Mouse (Mus musculus) left cerebral cortex, postnatal 4 days (tissue): Measurements from ENCODE around the gene Klhl33. TPM values are rescaled to one million over a fixed set of nuclear protein-coding genes. Genes with fewer than 3 reads are reported as not detected.
"Not testable (repeated sequence)": the region's sequence is repeated elsewhere in the genome, so short reads cannot be mapped to it uniquely, and the experiment has no call there.

Source experiments
- DNase-seq: peaks from one replicate; pipeline ENCODE4 v3.0.0-alpha.2; 2022
- intact Hi-C: fragments of 180-260 bp; cut with DNase I; formaldehyde crosslinking; loops from one replicate; pipeline ENCODE4 v1.15.1; 2025
- total RNA-seq, 2 experiments: library from RNA; stranded (reverse); gene quantifications; 2 replicates each; pipeline ENCODE4 v1.2.3; 2021

Gene Klhl33
- 1 to 10 TPM; 1.3 to 1.7 TPM for total RNA-seq

DNA sequence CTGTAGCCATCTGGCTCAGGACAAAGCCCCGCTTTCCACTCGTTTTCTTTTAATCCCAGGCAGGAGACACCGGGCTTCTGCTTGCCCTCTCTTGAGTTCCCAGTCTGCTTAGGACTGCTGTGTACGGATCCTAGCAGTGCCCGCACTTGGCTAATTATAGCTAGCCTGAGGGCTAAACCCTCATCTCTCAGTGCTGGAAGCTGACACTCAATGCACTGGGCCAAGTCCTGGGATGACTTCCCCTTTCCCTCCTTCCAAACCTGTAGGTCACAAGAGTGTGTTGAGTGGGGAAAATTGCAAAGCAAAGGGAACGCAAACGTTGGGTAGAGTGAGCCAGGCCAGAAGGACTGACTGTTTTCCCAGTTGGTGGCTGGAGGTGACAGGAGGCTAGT, at the start of gene Klhl33:
Klhl33 (minus strand) TSS at position 134 of the 392 bp plus-strand sequence.
- intact Hi-C loops, result no loop called here
- DNase-seq, result peak; percentile 3

DNA sequence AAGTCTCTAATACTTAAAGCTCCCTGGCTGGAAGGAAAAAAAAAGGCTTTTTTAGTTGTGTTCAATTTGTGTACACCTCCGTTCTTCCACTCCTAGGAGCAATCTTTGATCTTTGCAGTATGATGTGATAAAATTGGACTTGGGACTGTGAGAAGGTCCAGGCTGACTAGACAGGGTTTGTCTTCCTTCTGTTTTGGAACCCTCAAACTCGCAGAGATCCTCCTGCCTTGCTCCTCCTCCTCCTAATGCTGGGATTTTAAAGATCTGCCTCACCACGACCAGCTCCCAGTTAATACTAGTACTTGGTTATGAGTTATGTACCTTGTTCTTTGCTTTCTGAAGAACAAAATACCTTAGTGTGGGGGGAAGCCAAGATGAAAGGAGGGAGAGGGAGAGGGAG, 48.2 kb upstream of the Klhl33 start:
- DNase-seq, intact Hi-C loops: not testable (repeated sequence)

DNA sequence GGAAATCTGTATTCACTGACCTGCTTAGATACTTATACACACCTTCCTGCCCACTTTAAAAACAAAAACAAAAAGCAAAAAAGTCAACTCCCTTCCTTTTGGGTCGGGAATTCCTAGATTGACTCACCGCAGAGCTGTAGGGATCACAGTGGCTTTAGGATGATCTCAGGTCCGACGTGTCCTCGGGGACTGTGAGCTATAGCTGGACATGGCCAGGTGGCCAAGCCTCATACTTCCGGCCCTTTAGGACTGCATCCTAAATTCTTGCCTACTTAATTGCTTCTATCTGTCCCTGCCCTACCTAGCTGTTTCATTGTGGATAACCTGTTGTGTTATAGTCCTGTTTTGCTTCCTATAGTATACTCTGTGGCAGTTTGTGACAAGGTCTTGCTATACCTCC, 47.8 kb upstream of the Klhl33 start:
- DNase-seq, intact Hi-C loops: not testable (repeated sequence)

DNA sequence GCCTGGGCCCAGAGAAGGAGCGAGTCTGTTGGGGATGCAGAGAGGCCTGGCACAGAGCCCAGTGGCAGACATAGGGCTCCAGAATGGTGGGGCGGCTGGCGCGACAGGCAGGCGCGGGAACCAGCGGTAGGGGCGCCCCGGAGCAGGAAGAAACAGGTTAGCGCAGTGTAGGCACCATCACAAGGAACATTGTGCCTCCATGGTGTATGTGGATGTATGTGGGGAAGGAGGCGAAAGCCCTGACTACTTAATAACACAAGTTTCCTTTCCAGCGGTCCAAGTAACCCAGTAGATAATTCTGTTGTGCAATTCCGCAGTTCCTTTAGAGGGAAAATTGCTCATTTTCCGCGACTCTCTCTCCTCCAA, 47.3 kb upstream of the Klhl33 start:
- intact Hi-C loops, DNase-seq: not testable (repeated sequence)

DNA sequence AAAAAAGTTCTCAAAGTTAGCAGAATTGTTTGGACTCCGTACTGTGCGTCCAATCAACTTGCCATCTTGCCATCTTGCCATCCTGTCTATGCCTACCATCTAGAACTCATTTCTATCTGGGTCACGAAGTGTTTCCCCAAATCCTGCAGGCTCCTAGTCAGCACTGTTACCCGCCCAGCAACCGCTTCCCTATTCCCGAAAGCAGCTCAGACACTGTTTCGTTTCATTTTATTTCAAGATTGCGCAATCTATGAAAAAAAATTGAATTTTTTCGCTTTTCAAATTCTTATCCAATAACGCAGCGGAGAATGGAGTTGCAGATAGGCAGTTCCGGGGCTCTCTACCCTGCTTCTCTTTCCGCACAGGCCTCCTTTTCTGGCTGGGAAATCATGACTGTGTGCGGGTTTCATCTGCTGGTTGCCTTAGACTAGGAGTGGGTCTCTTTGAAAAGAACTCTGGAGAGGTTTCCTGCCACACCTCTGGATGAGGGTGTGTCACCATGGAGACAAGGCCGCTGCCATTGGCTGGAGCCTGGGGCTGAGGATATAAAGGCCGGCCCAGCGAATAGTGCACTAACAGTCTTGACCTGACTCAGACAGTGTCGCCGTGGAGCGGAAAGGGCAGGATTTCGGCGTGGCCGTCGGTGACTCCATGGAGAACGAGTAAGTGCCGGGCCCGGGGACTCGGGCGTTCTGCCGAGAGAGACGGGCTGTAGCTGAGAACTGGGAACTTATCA, 46.8 kb upstream of the Klhl33 start, which contains the start of gene Gm49342:
Gm49342 (plus strand) TSS at position 586 of the 736 bp plus-strand sequence.
- intact Hi-C loops, result no loop called here
- peak; percentile 93 for DNase-seq

DNA sequence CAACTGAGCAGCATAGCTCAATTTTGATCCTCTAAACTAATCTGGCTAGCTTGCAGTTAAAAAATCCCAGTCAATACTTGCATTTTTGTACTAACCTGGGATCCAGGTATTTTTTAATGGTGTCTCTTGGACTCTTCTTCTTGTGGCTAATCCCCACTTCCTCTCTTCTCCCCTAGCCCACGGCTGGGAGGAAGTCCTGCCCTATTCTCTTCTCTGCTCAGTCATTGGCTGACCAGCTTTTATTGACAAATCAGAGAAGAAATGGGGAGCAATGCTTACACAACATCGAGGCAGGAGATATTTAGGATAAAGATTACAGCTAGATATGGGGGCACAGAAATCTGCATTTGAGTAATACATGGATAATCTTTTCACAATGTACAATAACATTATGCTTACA, 41.6 kb upstream of the Klhl33 start:
- DNase-seq, result no peak
- intact Hi-C loops, result no loop called here

DNA sequence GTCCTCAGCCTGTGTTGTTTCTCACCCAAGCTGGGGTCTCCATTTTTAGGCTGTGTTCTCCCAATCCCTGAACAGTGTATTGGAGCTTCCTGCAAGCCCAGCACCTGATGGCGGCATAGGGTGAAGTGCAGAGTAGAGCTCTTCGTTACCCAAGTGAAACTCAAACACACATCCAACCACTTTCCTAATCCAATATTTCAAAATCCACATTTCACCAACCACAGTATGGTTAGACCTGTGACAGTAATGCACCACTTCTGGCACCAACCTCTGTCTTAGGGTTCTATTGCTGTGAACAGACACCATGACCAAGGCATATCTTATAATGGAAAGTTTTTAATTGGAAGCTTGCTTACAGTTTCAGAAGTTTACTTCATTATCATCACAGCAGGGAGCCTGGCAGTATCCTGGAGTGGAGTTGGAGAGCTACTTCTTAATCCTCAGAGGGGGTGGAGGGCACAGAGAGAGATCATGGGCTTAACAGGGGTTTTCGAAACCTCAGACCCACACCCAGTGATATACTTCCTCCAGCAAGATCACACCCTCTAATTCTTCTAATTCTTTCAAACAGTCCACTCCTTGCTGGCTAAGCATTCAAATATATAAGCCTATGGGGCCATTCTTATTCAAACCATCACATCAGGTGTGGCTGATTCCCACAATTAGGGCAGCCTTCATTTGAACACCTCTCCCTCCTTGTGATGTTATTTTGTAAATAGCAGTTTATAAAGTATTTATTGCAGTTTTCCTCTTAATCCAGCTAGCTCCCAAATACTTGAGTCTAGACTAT, 41.0 kb upstream of the Klhl33 start:
- no peak for DNase-seq
- intact Hi-C loops, result no loop called here

DNA sequence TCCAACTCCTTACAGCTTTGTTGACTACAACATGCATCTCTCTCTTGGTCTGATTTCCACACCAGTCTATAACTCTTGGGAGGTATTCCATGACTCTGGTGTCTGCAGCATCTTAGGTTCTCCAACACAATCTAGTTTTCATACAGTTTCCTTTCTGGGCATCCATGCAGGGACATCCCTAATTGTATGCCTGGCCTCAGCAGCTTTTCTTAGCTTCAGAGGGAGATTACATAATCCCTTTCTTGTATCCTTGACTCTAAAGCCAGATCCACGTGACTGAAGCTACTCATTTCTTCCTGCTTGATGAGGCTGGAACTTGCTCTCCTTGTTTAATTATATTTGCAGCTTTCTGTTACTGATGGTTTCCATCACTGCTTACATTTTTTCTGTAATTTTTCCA, 39.3 kb upstream of the Klhl33 start:
- intact Hi-C loops, result no loop called here
- no peak for DNase-seq

DNA sequence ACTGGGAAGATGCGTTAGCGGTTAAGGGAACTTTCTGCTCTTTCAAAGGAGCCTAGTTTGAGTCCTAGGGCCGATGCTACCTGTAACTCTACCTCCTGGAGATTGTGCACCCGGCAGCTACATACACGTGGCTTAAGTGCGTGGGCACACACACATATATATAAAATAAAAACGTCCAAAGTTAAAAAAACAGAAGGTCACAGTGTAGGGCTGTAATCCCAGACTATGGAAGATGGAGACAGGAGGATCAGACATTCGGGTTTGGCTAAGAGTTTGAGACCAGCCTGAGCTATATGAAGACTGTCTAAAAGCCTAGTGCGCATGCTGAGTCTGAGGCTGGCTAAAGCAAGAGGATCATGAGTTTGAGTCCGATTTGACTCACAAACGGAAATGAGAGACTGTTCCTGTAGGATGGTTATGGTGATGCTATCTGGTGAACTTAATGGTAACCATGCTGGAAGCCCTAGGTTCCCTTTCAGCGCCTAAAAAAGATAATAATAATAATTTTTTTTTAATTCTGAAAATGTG, 34.2 kb upstream of the Klhl33 start:
- intact Hi-C loops, result loop anchor here (5.0 kb wide), 1 partner anchor 131 kb away; no protein-coding TSS in a partner anchor
- DNase-seq, result no peak

DNA sequence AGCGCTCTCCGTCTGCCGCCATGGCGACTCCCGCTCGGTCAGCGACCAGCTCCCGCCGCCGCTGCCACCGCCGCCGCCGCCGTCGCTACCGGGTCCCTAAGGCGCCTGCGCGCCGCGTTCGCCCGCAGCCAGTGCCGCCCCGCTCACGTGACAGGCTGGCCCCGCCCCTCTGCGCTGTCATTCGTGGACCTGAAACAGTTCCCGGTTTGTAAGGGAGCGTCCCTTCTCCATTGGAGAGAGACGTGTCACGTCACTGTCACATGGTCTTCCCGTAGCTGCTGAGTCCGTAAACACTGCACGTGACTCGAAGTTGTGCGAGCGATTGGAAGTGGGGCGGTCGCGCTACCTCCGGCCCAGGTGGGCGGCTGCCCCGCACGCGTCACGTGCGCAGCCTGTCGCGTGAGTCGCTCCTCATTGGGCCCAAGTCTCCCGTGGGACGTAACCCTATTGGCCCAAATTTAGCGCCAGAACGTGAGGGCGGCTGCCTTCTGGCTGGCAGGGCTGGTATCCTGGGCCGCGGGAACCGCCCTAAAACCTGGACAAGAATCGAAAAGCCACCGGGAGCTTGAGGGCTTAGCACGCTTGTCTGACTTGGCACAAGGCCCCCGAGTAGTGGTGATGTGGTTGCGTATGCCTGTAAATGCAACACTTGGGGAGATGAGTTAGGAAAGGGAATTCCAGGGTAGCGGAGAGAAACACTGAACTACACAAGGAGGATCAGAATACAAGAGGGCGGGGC, 33.6 kb upstream of the Klhl33 start, which contains the start of the genes Pip4p1 and Pnp:
Pip4p1 (minus strand) TSS at position 103 of the 739 bp plus-strand sequence.
Pnp (plus strand) TSS at position 329 of the 739 bp plus-strand sequence.
- intact Hi-C loops, result loop anchor here (5.0 kb wide), 1 partner anchor 131 kb away; no protein-coding TSS in a partner anchor
- peak; percentile 98 for DNase-seq

GRCm38 (mm10) chr14:50930377-50930753, 33.1 kb upstream of the Klhl33 start:
- intact Hi-C loops, result loop anchor here (5.0 kb wide), 1 partner anchor 132 kb away; no protein-coding TSS in a partner anchor

DNA sequence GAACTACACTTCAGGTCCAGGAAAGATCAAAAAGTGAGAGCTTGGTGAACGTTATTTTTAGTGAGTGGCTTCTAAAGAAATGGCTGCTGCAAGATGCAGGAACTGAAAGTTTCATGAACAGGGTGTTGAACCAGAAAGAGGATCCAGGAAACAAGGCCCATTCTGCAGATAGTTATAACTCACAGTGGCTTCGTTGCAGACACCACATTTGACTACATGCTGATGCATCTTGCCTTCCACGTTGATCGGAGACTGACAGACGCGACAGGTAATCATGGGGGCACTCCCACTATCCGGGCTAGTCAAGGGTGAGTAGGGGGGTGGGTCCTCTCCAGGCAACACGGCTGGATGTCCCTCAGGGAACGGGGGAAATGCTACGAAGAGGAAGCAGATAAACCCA, 32.6 kb upstream of the Klhl33 start:
- no peak for DNase-seq

More at GRCm38 (mm10) chr14:50930377-50930753, 33.1 kb upstream of the Klhl33 start:
- peak; percentile 50 for DNase-seq

DNA sequence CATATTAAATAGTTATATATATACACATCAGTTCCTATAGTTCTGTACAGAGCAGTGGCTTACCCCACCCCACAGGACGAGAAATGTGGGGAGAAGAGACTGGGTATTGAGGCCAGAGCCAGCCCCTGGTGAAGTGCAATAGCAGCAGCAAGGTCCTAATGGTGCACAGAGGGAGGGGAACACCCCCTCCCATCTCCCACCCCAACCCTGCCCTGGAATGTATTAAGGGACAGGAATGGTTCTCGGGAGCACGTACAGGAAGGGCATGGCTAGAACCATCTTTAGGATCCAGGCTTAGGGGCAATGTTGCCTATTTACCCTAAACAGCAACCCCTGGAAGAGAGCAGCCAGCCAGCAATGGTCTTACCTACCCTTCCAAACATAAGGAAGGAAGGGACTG, 30.1 kb upstream of the Klhl33 start:
- intact Hi-C loops, result loop anchor here (10.0 kb wide), 1 partner anchor 123 kb away; the partner anchor contains the start of genes Ccnb1ip1 and Parp2
- DNase-seq, result no peak

More for the DNA sequence above, 32.6 kb upstream of the Klhl33 start:
- intact Hi-C loops, result loop anchor here (5.0 to 10.0 kb wide), 2 partner anchors 125 to 132 kb away; partner anchors contain the start of genes Ccnb1ip1 and Parp2

DNA sequence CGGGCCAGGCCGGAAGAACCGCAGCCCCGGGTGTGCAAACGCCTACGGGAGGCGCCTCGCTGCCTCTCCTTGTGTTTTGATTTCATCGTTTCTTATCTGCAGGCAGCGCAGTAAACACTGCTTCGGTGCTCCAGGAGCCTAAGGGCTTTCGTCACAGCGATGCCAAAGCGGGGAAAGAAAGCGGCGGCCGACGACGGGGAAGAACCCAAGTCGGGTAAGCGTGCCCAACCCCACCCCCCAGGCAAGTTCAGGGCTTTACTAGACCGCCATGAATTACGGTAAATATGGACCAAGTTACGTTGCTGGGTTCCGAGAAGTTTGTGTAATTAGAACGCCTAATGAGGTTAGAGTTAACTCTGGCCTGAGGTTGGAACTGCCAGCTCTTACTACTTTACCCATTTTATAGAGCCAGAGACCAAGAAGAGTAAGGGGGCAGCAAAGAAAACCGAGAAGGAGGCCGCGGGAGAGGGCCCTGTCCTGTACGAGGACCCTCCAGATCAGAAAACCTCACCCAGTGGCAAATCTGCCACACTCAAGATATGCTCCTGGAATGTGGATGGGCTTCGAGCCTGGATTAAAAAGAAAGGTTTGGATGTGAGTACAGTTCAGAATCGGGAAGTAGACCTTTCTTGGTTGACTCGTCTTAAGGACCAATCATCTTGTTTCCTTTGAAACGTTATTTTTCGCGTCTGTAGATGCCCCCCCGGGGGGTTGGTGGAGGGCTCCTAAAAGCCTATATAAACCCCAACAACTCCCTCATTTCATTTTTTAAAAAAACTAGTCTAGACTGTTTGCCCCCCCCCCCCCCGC, 28.0 kb upstream of the Klhl33 start:
- DNase-seq, result no peak
- intact Hi-C loops, result loop anchor here (10.0 kb wide), 1 partner anchor 121 kb away; the partner anchor contains the start of genes Ccnb1ip1 and Parp2

- intact Hi-C loops, result loop anchor here (10.0 kb wide), 1 partner anchor 120 kb away; the partner anchor contains the start of genes Ccnb1ip1 and Parp2
- DNase-seq, result peak; percentile 98
These were observed 27.2 kb upstream of the Klhl33 start, which contains the start of the genes Osgep and Apex1 for GRCm38 (mm10) chr14:50924281-50925064. Osgep (minus strand) TSS chr14:50924893. Apex1 (plus strand) TSS chr14:50924968.

- intact Hi-C loops, result loop anchor here (10.0 kb wide), 1 partner anchor 119 kb away; the partner anchor contains the start of genes Ccnb1ip1 and Parp2
- DNase-seq, result not testable (repeated sequence)
These were observed 26.1 kb upstream of the Klhl33 start for GRCm38 (mm10) chr14:50923437-50923836.

- no peak for DNase-seq
- intact Hi-C loops, result no loop called here
These were observed 14.0 kb upstream of the Klhl33 start for GRCm38 (mm10) chr14:50911356-50911755.

GRCm38 (mm10) chr14:50908126-50908525, 10.8 kb upstream of the Klhl33 start:
- intact Hi-C loops, result no loop called here
- DNase-seq, result no peak
